Mouse (Mus musculus) hindlimb bud, embryonic 11.5 days (tissue): ENCODE results near the gene Pld3.

ENCODE experiments used
- DNase-seq: peaks from one replicate; pipeline ENCODE4 v3.0.0-alpha.2; 2012; ENCODE audit warnings: low read depth, low spot score; ENCODE audit errors: extremely low spot score

Gene Pld3

DNA sequence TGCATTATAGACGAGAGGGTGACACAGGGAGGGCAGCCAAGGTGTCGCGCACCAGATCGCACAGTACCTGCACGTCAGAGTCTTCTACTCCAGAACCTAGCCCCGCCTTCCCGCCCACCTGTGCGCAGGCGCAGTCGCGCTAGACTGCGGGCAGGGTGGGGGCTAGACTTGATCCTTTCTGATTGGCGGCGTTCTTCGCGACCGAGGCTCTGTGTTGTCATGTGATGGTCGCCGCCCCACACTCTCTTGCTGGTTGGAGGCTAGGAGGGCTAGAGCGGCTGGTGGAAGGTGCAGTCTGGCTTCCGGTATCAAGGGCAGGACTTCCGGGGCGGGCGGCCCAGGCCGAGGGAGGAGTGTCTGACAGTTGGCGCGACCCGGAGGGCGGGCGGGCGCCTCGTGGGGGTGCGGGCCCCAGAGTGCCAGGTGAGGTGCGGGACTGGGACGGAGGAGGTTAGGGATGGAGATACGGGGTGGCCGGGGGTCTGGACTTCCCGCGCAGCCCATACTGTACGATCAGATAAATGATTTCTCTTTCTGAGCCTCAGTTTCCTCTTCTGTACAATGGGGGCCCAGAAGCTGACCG is at the start of gene Pld3, which contains the start of gene 2310022A10Rik:
Gene Pld3 (minus strand): TSS at position 288 of the 583 bp plus-strand sequence.
Gene 2310022A10Rik (plus strand): TSS at position 303 of the 583 bp plus-strand sequence.
- DNase-seq, result peak; percentile 77

- no peak for DNase-seq
Observed at GRCm38 (mm10) chr7:27602161-27602560, 49.1 kb upstream of the Pld3 start.

GRCm38 (mm10) chr7:27601628-27602027 is 48.6 kb upstream of the Pld3 start:
- DNase-seq, result no peak

- DNase-seq, result no peak
Observed at GRCm38 (mm10) chr7:27598053-27598452, 45.0 kb upstream of the Pld3 start.

- DNase-seq, result no peak
Observed at GRCm38 (mm10) chr7:27596586-27597503, 43.8 kb upstream of the Pld3 start.

DNA sequence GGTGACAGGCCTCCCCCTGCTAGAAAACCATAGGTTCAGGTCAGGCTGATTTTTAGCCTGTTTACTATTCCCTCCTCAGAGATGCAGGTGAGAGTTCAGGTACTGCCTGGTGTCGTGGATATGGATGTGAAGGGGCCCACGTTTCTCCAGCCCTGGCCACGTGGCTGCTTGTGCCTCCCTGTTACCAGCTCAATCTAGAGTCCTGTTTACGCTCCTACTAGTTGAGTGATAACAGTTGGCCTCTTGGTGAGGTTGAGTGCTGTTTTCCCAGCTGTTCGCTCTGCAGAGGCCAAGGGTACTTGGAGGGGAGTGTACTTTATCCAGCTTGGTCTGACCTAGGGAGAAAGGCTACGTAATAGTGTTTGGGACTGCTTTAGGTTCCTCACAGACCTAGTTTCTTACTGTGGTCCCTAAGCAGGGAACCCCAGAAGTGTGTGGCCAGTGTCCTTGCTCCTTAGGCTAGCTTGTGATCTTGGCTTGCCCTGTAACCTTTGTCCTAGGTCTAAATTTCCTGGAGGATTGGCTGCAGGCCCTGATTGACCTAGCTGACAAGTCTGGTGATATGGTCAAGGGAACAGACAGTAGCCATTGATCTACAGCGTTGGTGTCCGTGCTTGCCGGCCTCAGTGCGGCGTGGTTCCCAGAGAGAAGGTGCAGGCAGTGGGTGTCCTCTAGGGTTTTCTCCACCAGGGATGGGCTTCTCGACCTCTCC is 40.1 kb upstream of the Pld3 start:
- DNase-seq, result no peak

DNA sequence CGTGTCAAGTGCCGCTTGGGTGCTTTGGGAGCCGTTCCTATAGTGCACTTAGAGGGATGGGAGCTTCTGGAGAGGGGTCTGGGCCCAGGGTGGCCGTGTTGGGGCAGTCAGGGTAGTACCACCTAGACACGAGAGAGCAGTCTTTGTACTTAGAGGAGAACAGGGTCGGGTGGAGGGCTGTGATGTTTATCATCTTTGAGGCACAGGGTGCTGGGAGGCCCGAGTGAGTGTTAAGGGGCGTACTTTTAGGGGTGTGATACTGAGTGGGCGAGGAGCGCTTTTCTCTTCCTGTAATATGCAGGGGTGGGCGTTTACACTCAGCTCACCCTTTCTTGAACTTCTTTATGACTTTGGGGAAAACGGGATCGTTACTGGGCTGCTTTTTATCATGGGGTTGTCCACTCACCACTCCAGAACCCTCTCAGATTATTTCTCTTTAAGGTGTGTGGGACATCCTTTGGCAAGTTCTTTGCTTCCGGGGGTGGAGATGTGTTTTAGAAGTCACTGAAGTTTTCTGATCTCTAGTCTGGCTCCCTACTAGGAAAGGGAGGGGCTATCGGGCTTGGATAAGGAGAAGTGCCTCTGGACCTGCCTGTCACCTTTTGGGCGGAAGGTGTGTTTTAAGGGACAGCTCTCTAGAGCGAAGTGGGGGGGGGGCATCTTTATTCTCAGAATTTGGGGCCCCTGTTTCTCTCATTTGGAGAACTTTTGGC is 39.4 kb upstream of the Pld3 start:
- peak; percentile 10 for DNase-seq

- DNase-seq, result peak; percentile 89
Observed at GRCm38 (mm10) chr7:27591266-27592216, 38.5 kb upstream of the Pld3 start, which contains the start of gene Akt2. Akt2 (plus strand) TSS chr7:27591552.

DNA sequence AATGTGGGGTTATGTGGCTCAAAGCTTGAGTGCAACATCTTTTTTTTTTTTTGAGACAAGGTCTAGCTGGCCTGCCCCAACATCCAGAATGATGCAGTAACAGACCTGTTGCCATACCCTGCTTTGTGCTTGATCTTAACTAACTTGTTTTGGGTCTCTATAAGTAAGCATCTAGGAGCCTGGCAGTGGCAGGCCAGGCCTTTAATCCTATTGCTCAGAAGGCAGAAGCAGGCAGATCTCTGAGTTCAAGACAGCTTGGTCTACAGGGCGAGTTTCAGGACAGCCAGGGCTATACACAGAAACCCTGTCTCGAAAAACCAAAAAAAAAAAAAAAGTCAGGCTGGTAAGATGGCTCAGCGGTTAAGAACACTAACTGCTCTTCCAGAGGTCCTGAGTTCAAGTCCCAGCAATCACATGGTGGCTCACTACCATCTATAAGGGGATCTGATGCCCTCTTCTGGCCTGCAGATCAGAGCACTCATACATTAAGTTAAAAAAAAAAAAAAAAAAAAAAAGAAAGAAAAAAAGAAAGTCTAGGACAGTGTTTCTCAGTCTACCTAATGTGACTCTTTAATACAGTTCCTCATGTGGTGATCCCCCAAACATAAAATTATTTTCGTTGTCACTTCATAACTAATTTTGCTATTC is 37.7 kb upstream of the Pld3 start:
- no peak for DNase-seq

- no peak for DNase-seq
Observed at GRCm38 (mm10) chr7:27590088-27590487, 37.1 kb upstream of the Pld3 start.

GRCm38 (mm10) chr7:27587741-27588140 is 34.7 kb upstream of the Pld3 start:
- no peak for DNase-seq

DNA sequence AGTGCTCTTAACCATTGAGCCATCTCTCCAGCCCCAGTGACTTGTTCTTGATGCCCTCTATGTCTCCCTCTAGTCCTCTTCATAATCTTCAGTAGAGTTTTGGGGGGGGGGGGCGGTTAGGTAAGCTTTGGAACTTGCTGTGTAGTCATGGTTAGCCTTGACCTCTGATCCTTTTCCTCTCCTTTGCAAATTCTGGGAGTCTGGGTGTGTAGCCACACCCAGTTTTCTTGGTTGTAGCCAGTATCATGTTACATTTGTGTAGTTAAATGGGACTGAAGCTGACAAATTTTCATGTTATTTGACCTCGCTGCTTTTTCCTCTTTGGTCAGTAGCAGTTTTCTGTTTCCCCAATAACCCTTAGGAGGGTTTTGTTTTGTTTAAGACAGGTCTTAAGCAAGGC is 33.8 kb upstream of the Pld3 start:
- DNase-seq, result no peak

GRCm38 (mm10) chr7:27580380-27581174 is 27.6 kb upstream of the Pld3 start:
- no peak for DNase-seq

GRCm38 (mm10) chr7:27578465-27578864 is 25.4 kb upstream of the Pld3 start:
- no peak for DNase-seq

DNA sequence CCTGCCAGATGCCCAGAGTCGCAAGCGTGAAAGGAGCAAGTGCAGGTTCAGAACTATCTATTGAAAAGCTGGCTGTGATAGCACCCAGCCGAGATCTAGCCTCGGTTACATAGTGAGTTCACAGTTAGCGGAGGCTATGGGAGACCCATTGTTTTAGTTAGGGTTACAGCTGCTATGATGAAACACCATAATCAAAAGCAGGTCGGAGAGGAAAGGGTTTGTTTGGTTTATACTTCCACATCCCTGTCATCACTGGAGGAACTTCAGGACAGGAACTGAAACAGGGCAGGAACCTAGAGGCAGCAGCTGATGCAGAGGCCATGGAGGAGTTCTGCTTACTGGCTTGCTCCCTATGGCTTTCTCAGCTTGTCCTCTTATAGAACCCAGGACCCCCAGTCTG is 24.6 kb upstream of the Pld3 start:
- no peak for DNase-seq

- no peak for DNase-seq
Observed at GRCm38 (mm10) chr7:27576914-27577313, 23.9 kb upstream of the Pld3 start.

- no peak for DNase-seq
Observed at GRCm38 (mm10) chr7:27574124-27574880, 21.3 kb upstream of the Pld3 start.

- no peak for DNase-seq
Observed at GRCm38 (mm10) chr7:27572133-27572532, 19.1 kb upstream of the Pld3 start.
